Mouse (Mus musculus) CD8-positive naive resting alpha-beta T cell, adult 2 months (primary cell): ENCODE measurements around the gene Dcaf5.

Experiments
- DNase-seq, 2 experiments: peaks; one replicate each; pipeline ENCODE4 v3.0.0; 2022; ENCODE audit warnings: low read depth in 2 of 2, low spot score in 2 of 2

Dcaf5 gene

GRCm38 (mm10) chr12:80289722-80290121 is 146.7 kb downstream of the Dcaf5 start:
- DNase-seq = no peak

- no peak for DNase-seq
Measured at GRCm38 (mm10) chr12:80285890-80286289, 150.5 kb downstream of the Dcaf5 start.
